ENCODE assay signal across 1 mouse cellular context in genomic region chr12:44209141-44209823, GRCm38 (mm10).
TF ChIP-seq lines count a peak whose summit lies in the region.

No protein-coding gene starts in this region.

TF ChIP-seq in CH12.LX, 34 proteins besides CTCF, POLR2A, EP300 and RAD21 (continued from another document):
- TF ChIP-seq SMC3 (IDR thresholded peaks at IDR 0.05; ENCODE audit: low read depth, low read length) (peak; percentile 6; the same call in 1 of the 2 replicates), UBTF (IDR thresholded peaks at IDR 0.05; ENCODE audit: low read depth, low read length) (peak; percentile 23; the same call in 1 of the 2 replicates), MAZ (IDR thresholded peaks at IDR 0.05; ENCODE audit: low read depth, low read length) (0 out of 2 replicates have a peak, but pooled peaks have one; percentile 51), TCF12 (IDR thresholded peaks at IDR 0.05; ENCODE audit: low read depth, low read length) (no peak), CHD1 (IDR thresholded peaks at IDR 0.05; ENCODE audit: low read depth, low read length) (0 out of 2 replicates have a peak, but pooled peaks have one; percentile 38)
